Mouse (Mus musculus) heart, embryonic 15.5 days (tissue): ENCODE measurements at regions not wholly inside any gene's neighbourhood (a gene's known extent, or its start where the extent isn't known, plus 50 kb on each side); places are given as distances from the start of the nearest gene placed in this dataset.
"Not testable (repeated sequence)": the region's sequence is repeated elsewhere in the genome, so short reads cannot be mapped to it uniquely, and the experiment has no call there.

Experiments used
- ATAC-seq: fragments of 200-750 bp; cut with Nextera tagmentation; replicated peaks from 2 replicates; pipeline ENCODE4 v1.8.0; 2017; ENCODE audit warnings: low read depth, moderate TSS enrichment; ENCODE audit not compliant: insufficient number of reproducible peaks, insufficient read depth, low FRiP score
- H3K27ac ChIP-seq: fragments of 300-500 bp; sonication (generic); 2 replicates; pipeline ENCODE4 v1.5.1; 2015; ENCODE audit warnings: mild to moderate bottlenecking, inconsistent platforms
- H3K27me3 ChIP-seq: fragments of 300-500 bp; sonication (generic); 2 replicates; pipeline ENCODE4 v1.6.1; 2015; ENCODE audit warnings: inconsistent platforms
- H3K36me3 ChIP-seq: fragments of 300-500 bp; sonication (generic); 2 replicates; pipeline ENCODE4 v1.6.1; 2015; ENCODE audit warnings: mild to moderate bottlenecking, inconsistent platforms
- H3K4me1 ChIP-seq: fragments of 300-500 bp; sonication (generic); replicated peaks from 2 replicates; pipeline ENCODE4 v1.6.1; 2015; ENCODE audit warnings: inconsistent platforms
- H3K4me2 ChIP-seq: fragments of 300-500 bp; sonication (generic); 2 replicates; pipeline ENCODE4 v1.6.1; 2015; ENCODE audit warnings: inconsistent platforms, mild to moderate bottlenecking, moderate library complexity
- H3K4me3 ChIP-seq: fragments of 300-500 bp; sonication (generic); 2 replicates; pipeline ENCODE4 v1.5.1; 2015; ENCODE audit warnings: mild to moderate bottlenecking, inconsistent platforms
- H3K9ac ChIP-seq: fragments of 300-500 bp; sonication (generic); 2 replicates; pipeline ENCODE4 v1.6.1; 2015; ENCODE audit warnings: mild to moderate bottlenecking, inconsistent platforms
- H3K9me3 ChIP-seq: fragments of 300-500 bp; sonication (generic); replicated peaks from 2 replicates; pipeline ENCODE4 v1.6.1; 2016; ENCODE audit warnings: inconsistent platforms
- WGBS: fragments of 180-500 bp; shearing (Covaris S2); methylation state at CpG from one replicate; pipeline ENCODE4 v1.1.7; 2015; ENCODE audit warnings: mixed read lengths; 5-methylcytosine and 5-hydroxymethylcytosine counted together

DNA sequence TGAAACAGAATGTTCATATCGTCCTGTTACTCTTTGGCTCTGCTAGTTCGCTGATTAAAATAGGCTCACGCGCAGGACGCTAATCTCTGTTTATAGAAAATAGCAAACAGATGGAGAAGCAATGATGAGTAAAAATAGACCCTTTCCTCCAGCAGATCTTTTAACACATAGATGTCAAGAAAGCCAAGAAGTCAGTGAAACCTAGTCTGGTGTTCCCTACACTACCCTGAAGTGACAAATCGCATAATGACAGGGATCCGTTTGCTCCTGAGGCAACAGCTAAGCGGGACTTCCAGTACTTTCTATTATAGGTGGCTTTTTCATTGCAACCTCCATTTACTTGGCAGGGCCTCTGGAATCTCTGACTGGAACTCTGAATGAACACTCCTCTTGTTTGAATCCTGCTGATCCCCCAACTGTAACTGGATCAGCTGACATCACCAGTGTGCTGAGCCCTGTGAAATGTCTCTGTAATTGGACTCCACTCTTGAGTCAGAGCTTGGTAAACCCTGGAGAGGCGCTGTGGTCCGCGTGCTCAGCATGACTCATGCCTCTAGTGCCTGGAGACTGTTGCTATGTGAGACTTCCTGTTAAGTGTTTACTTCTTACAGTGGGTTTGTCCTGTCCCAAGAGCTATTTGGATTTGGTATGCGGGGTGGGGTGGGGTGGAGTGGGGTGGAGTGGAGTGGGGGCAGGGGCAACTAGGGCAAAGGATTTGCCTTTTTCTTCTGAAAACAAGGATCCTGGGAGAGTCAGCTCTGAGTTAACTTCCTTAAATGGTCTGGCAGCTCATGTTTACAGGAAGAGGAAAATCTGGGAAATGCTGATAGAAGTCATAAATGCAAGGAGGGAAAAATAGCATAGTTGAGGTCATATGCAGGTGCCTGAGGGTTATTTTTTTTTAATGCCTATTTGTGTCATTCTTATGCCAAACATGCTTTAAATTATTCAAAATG lies 162.4 kb upstream of the Akr1e1 start:
- H3K4me2 ChIP-seq, result peak overlapping the region; percentile 52
- H3K27me3 ChIP-seq, result no peaks in the 10 kb centered on the region
- 7% methylated on average over 12 of the region's 12 CpGs for WGBS
- H3K4me1 ChIP-seq, result peaks cover 3% of the 10 kb centered on the region; the same call in 1 of the 2 replicates
- peak overlapping the region; percentile 15 for H3K4me3 ChIP-seq
- peak overlapping the region; percentile 87 for H3K27ac ChIP-seq
- no peaks in the 10 kb centered on the region for H3K36me3 ChIP-seq
- H3K9me3 ChIP-seq, result no peaks in the 10 kb centered on the region
- 0 out of 2 replicates have a peak overlapping the region, but pooled peaks have one; percentile 11 for H3K9ac ChIP-seq
- ATAC-seq, result peak; percentile 100

- Histone ChIP-seq H3K27me3 (no peaks in the 10 kb centered on the region), H3K36me3 (no peaks in the 10 kb centered on the region), H3K27ac (no peak overlapping the region), H3K9ac (no peak overlapping the region), H3K4me1 (no peaks in the 10 kb centered on the region), H3K4me3 (no peak overlapping the region), H3K4me2 (no peak overlapping the region), H3K9me3 (no peaks in the 10 kb centered on the region)
- ATAC-seq, result no peak
- 53% methylated on average over 3 of the region's 3 CpGs for WGBS
Observed at GRCm38 (mm10) chr13:4759965-4760364, 151.0 kb upstream of the Akr1e1 start.

DNA sequence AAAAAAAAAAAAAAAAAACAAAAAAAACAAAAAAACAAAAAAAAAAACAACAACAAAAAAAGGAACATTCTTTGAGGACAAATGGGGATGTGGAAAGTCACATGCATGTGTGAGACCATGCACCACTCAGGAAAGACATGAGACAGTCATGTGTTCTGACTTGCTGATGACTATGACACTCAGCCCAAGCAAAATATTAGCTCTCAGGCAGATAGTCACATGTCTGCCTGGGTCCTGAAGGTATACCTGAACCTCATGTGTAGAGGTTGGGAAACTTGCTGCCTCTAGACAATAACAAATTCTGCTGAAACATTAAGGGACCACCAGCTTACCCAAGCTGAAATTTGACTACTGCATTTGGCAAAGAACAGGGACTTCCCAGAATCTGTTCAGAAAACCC lies 147.6 kb upstream of the Akr1e1 start:
- Histone ChIP-seq H3K36me3 (no peaks in the 10 kb centered on the region), H3K4me3 (no peak overlapping the region), H3K4me2 (no peak overlapping the region), H3K27ac (no peak overlapping the region), H3K4me1 (no peaks in the 10 kb centered on the region), H3K9ac (no peak overlapping the region), H3K9me3 (no peaks in the 10 kb centered on the region), H3K27me3 (no peaks in the 10 kb centered on the region)
- ATAC-seq, result no peak

DNA sequence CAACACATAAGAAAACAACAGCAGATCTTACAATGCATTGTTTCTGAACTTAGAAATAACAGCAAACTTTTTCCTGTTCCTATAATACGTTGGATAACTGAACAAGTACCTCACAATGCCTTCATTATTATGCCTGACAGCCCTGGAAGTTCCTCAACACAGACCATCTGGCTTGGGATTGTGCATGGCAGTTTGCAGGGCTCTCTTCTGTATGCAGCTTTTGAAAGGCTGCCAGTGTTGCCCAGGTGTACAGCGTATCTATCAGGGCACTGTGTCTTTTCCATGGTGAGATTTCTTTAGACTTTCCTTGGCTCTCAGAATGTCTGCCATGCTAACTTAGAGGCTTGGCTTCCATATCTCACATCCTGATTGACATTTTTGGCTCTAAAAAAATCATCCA lies 134.0 kb upstream of the Akr1e1 start:
- Histone ChIP-seq H3K4me3 (no peak overlapping the region), H3K9me3 (no peaks in the 10 kb centered on the region), H3K4me2 (no peak overlapping the region), H3K27ac (no peak overlapping the region), H3K9ac (no peak overlapping the region), H3K4me1 (no peaks in the 10 kb centered on the region), H3K27me3 (no peaks in the 10 kb centered on the region), H3K36me3 (no peaks in the 10 kb centered on the region)
- no peak for ATAC-seq
- WGBS, result 59% methylated on average over 2 of the region's 2 CpGs

GRCm38 (mm10) chr13:4716299-4716698 lies 107.3 kb upstream of the Akr1e1 start:
- not testable (repeated sequence) for ATAC-seq, H3K4me2 ChIP-seq, H3K27me3 ChIP-seq, H3K36me3 ChIP-seq, H3K27ac ChIP-seq, H3K9ac ChIP-seq, H3K4me1 ChIP-seq, H3K9me3 ChIP-seq, H3K4me3 ChIP-seq
- WGBS, result 65% methylated on average over 2 of the region's 2 CpGs

- 91% methylated on average over 1 of the region's 1 CpGs for WGBS
- no peak overlapping the region for H3K27ac ChIP-seq
- no peak overlapping the region for H3K4me2 ChIP-seq
- no peaks in the 10 kb centered on the region for H3K27me3 ChIP-seq
- no peaks in the 10 kb centered on the region for H3K4me1 ChIP-seq
- H3K9me3 ChIP-seq, result no peaks in the 10 kb centered on the region
- ATAC-seq, result no peak
- no peak overlapping the region for H3K9ac ChIP-seq
- no peaks in the 10 kb centered on the region for H3K36me3 ChIP-seq
- no peak overlapping the region for H3K4me3 ChIP-seq
Observed at GRCm38 (mm10) chr13:4714724-4715123, 105.8 kb upstream of the Akr1e1 start.

- H3K36me3 ChIP-seq, result no peaks in the 10 kb centered on the region
- no peak for ATAC-seq
- no peak overlapping the region for H3K27ac ChIP-seq
- H3K4me2 ChIP-seq, result no peak overlapping the region
- 66% methylated on average over 3 of the region's 3 CpGs for WGBS
- H3K9ac ChIP-seq, result no peak overlapping the region
- no peaks in the 10 kb centered on the region for H3K27me3 ChIP-seq
- H3K4me3 ChIP-seq, result no peak overlapping the region
- H3K9me3 ChIP-seq, result no peaks in the 10 kb centered on the region
- H3K4me1 ChIP-seq, result no peaks in the 10 kb centered on the region
Observed at GRCm38 (mm10) chr13:4712698-4713097, 103.7 kb upstream of the Akr1e1 start.

GRCm38 (mm10) chr13:4699591-4699990 lies 90.6 kb upstream of the Akr1e1 start:
- not testable (repeated sequence) for ATAC-seq, H3K4me1 ChIP-seq, H3K9me3 ChIP-seq, H3K4me2 ChIP-seq, H3K27ac ChIP-seq, H3K36me3 ChIP-seq, H3K27me3 ChIP-seq, H3K9ac ChIP-seq, H3K4me3 ChIP-seq
- WGBS, result 46% methylated on average over 2 of the region's 2 CpGs

GRCm38 (mm10) chr13:4666375-4667140 lies 57.6 kb upstream of the Akr1e1 start:
- H3K4me2 ChIP-seq, result no peak overlapping the region
- no peak overlapping the region for H3K9ac ChIP-seq
- H3K27me3 ChIP-seq, result no peaks in the 10 kb centered on the region
- no peaks in the 10 kb centered on the region for H3K4me1 ChIP-seq
- no peak overlapping the region for H3K4me3 ChIP-seq
- H3K36me3 ChIP-seq, result no peaks in the 10 kb centered on the region
- ATAC-seq, result no peak
- WGBS, result 35% methylated on average over 11 of the region's 11 CpGs
- H3K27ac ChIP-seq, result no peak overlapping the region
- no peaks in the 10 kb centered on the region for H3K9me3 ChIP-seq

GRCm38 (mm10) chr13:4663390-4663789 lies 54.4 kb upstream of the Akr1e1 start:
- Histone ChIP-seq H3K9ac (no peak overlapping the region), H3K27ac (no peak overlapping the region), H3K4me3 (no peak overlapping the region), H3K9me3 (no peaks in the 10 kb centered on the region), H3K4me1 (no peaks in the 10 kb centered on the region), H3K36me3 (no peaks in the 10 kb centered on the region), H3K27me3 (no peaks in the 10 kb centered on the region), H3K4me2 (no peak overlapping the region)
- no peak for ATAC-seq
- WGBS, result 50% methylated on average over 3 of the region's 3 CpGs

- H3K36me3 ChIP-seq, result no peaks in the 10 kb centered on the region
- no peaks in the 10 kb centered on the region for H3K9me3 ChIP-seq
- no peaks in the 10 kb centered on the region for H3K27me3 ChIP-seq
- H3K9ac ChIP-seq, result no peak overlapping the region
- no peak; the same call in 1 of the 2 replicates for ATAC-seq
- no peak overlapping the region for H3K4me2 ChIP-seq
- H3K4me1 ChIP-seq, result no peaks in the 10 kb centered on the region
- H3K27ac ChIP-seq, result no peak overlapping the region
- WGBS, result 35% methylated on average over 13 of the region's 13 CpGs
- H3K4me3 ChIP-seq, result no peak overlapping the region
Observed at GRCm38 (mm10) chr13:4662336-4663101, 53.5 kb upstream of the Akr1e1 start.
